Mouse (Mus musculus) limb, embryonic 15.5 days (tissue): ENCODE data around the gene Utp4. TPM values are rescaled to one million over a fixed set of nuclear protein-coding genes. Genes with fewer than 3 reads are reported as not detected.

Experiments
- ATAC-seq: fragments of 200-750 bp; cut with Nextera tagmentation; 2 replicates; pipeline ENCODE4 v1.8.0; 2017; ENCODE audit warnings: low read depth, moderate TSS enrichment; ENCODE audit not compliant: insufficient number of reproducible peaks, low FRiP score, low TSS enrichment
- H3K27ac ChIP-seq: fragments of 300-500 bp; sonication (generic); 2 replicates; pipeline ENCODE4 v1.5.1; 2015; ENCODE audit warnings: moderate library complexity, mild to moderate bottlenecking, inconsistent platforms
- H3K27me3 ChIP-seq: fragments of 300-500 bp; sonication (generic); 2 replicates; pipeline ENCODE4 v1.6.1; 2015; ENCODE audit warnings: inconsistent platforms
- H3K36me3 ChIP-seq: fragments of 300-500 bp; sonication (generic); 2 replicates; pipeline ENCODE4 v1.6.1; 2015; ENCODE audit warnings: inconsistent platforms
- H3K4me1 ChIP-seq: fragments of 300-500 bp; sonication (generic); 2 replicates; pipeline ENCODE4 v1.6.1; 2015; ENCODE audit warnings: inconsistent platforms
- H3K4me2 ChIP-seq: fragments of 300-500 bp; sonication (generic); 2 replicates; pipeline ENCODE4 v1.6.1; 2015; ENCODE audit warnings: mild to moderate bottlenecking, inconsistent platforms
- H3K4me3 ChIP-seq: fragments of 300-500 bp; sonication (generic); 2 replicates; pipeline ENCODE4 v1.5.1; 2015; ENCODE audit warnings: mild to moderate bottlenecking, inconsistent platforms
- H3K9ac ChIP-seq: fragments of 300-500 bp; sonication (generic); 2 replicates; pipeline ENCODE4 v1.6.1; 2015; ENCODE audit warnings: inconsistent platforms
- H3K9me3 ChIP-seq: fragments of 300-500 bp; sonication (generic); 2 replicates; pipeline ENCODE4 v1.6.1; 2016; ENCODE audit warnings: inconsistent platforms
- WGBS: fragments of 180-500 bp; shearing (Covaris S2); methylation state at CpG from one replicate; pipeline ENCODE4 v1.1.7; 2015; 5-methylcytosine and 5-hydroxymethylcytosine counted together
- polyA plus RNA-seq: library from polyadenylated mRNA; unstranded; fragments of >200 nt; fragmentation: Nextera tagmentation; extraction: Ambion mirVana; gene quantifications from 2 replicates; pipeline ENCODE4 v1.2.1, GENCODE M21; 2015

The Utp4 gene
- polyA plus RNA-seq, 1 experiment from 2014 or later, result 64.0 TPM

- Histone ChIP-seq H3K9me3 (no peaks in the 10 kb centered on the region), H3K27me3 (no peaks in the 10 kb centered on the region; the same call in 1 of the 2 replicates), H3K36me3 (no peaks in the 10 kb centered on the region), H3K9ac (no peak overlapping the region), H3K4me2 (peak overlapping the region; percentile 41), H3K4me3 (peak overlapping the region; percentile 21), H3K27ac (peak overlapping the region; percentile 57), H3K4me1 (peaks cover 37% of the 10 kb centered on the region)
- WGBS, result 5% methylated on average over 22 of the region's 22 CpGs
- ATAC-seq, result no peak
Measured at GRCm38 (mm10) chr8:106932376-106933065, 39.1 kb downstream of the Utp4 start.

- Histone ChIP-seq H3K4me2 (no peak overlapping the region), H3K4me3 (no peak overlapping the region), H3K27me3 (no peaks in the 10 kb centered on the region; the same call in 1 of the 2 replicates), H3K27ac (no peak overlapping the region), H3K9ac (no peak overlapping the region), H3K36me3 (no peaks in the 10 kb centered on the region), H3K9me3 (no peaks in the 10 kb centered on the region), H3K4me1 (peaks cover 46% of the 10 kb centered on the region)
- ATAC-seq, result no peak
- WGBS, result 83% methylated on average over 4 of the region's 4 CpGs
Measured at GRCm38 (mm10) chr8:106933506-106934143, 40.2 kb downstream of the Utp4 start.

- Histone ChIP-seq H3K27me3 (no peaks in the 10 kb centered on the region; the same call in 1 of the 2 replicates), H3K27ac (no peak overlapping the region), H3K36me3 (no peaks in the 10 kb centered on the region), H3K9me3 (no peaks in the 10 kb centered on the region), H3K4me2 (no peak overlapping the region), H3K4me3 (no peak overlapping the region), H3K4me1 (peaks cover 46% of the 10 kb centered on the region), H3K9ac (no peak overlapping the region)
- no peak for ATAC-seq
- WGBS, result 77% methylated on average over 16 of the region's 16 CpGs
Measured at GRCm38 (mm10) chr8:106934226-106934977, 41.0 kb downstream of the Utp4 start.

GRCm38 (mm10) chr8:106935324-106935869 is 42.0 kb downstream of the Utp4 start, which contains the start of gene Sntb2:
Gene Sntb2, plus strand, starts transcription at chr8:106935750.
- peak within 1 kb of the TSS; percentile 95 for H3K9ac ChIP-seq
- H3K4me2 ChIP-seq, result peak within 1 kb of the TSS; percentile 69
- H3K27me3 ChIP-seq, result no peaks in the 10 kb centered on the region; the same call in 1 of the 2 replicates
- peak; percentile 67 for ATAC-seq
- H3K4me1 ChIP-seq, result peaks cover 44% of the 10 kb centered on the region
- peak within 1 kb of the TSS; percentile 93 for H3K4me3 ChIP-seq
- under 1% methylated on average over 40 of the region's 41 CpGs for WGBS
- H3K9me3 ChIP-seq, result no peaks in the 10 kb centered on the region
- H3K36me3 ChIP-seq, result no peaks in the 10 kb centered on the region
- peak within 1 kb of the TSS; percentile 93 for H3K27ac ChIP-seq

- peak overlapping the region; percentile 93 for H3K4me3 ChIP-seq
- H3K36me3 ChIP-seq, result no peaks in the 10 kb centered on the region
- peak overlapping the region; percentile 69 for H3K4me2 ChIP-seq
- H3K27me3 ChIP-seq, result no peaks in the 10 kb centered on the region; the same call in 1 of the 2 replicates
- peak overlapping the region; percentile 95 for H3K9ac ChIP-seq
- no peaks in the 10 kb centered on the region for H3K9me3 ChIP-seq
- H3K27ac ChIP-seq, result peak overlapping the region; percentile 93
- peaks cover 44% of the 10 kb centered on the region for H3K4me1 ChIP-seq
- ATAC-seq, result peak; percentile 69
- under 1% methylated on average over 75 of the region's 76 CpGs for WGBS
Measured at GRCm38 (mm10) chr8:106935899-106936477, 42.6 kb downstream of the Utp4 start.

GRCm38 (mm10) chr8:106936478-106937051 is 43.1 kb downstream of the Utp4 start:
- peak overlapping the region; percentile 69 for H3K4me2 ChIP-seq
- H3K4me1 ChIP-seq, result peaks cover 40% of the 10 kb centered on the region
- H3K4me3 ChIP-seq, result peak overlapping the region; percentile 93
- H3K9ac ChIP-seq, result peak overlapping the region; percentile 95
- H3K9me3 ChIP-seq, result no peaks in the 10 kb centered on the region
- no peak; the same call in 1 of the 2 replicates for ATAC-seq
- WGBS, result under 1% methylated on average over 26 of the region's 26 CpGs
- no peaks in the 10 kb centered on the region for H3K36me3 ChIP-seq
- H3K27me3 ChIP-seq, result no peaks in the 10 kb centered on the region; the same call in 1 of the 2 replicates
- peak overlapping the region; percentile 93 for H3K27ac ChIP-seq

- Histone ChIP-seq H3K4me3 (peak overlapping the region; percentile 93), H3K4me2 (peak overlapping the region; percentile 69), H3K36me3 (no peaks in the 10 kb centered on the region), H3K9ac (peak overlapping the region; percentile 95), H3K9me3 (no peaks in the 10 kb centered on the region), H3K27ac (peak overlapping the region; percentile 93), H3K4me1 (peaks cover 34% of the 10 kb centered on the region), H3K27me3 (no peaks in the 10 kb centered on the region; the same call in 1 of the 2 replicates)
- no peak for ATAC-seq
- 18% methylated on average over 14 of the region's 14 CpGs for WGBS
Measured at GRCm38 (mm10) chr8:106937081-106937800, 43.8 kb downstream of the Utp4 start.

GRCm38 (mm10) chr8:106941806-106942205 is 48.4 kb downstream of the Utp4 start:
- ATAC-seq, result no peak
- Histone ChIP-seq H3K27ac (no peak overlapping the region), H3K36me3 (no peaks in the 10 kb centered on the region), H3K9me3 (no peaks in the 10 kb centered on the region), H3K4me1 (peaks cover 34% of the 10 kb centered on the region), H3K27me3 (no peaks in the 10 kb centered on the region), H3K4me3 (no peak overlapping the region), H3K9ac (no peak overlapping the region), H3K4me2 (no peak overlapping the region)
- WGBS, result 88% methylated on average over 3 of the region's 3 CpGs

GRCm38 (mm10) chr8:106943874-106944418 is 50.5 kb downstream of the Utp4 start:
- no peak for ATAC-seq
- Histone ChIP-seq H3K4me1 (peaks cover 18% of the 10 kb centered on the region), H3K27ac (peak overlapping the region; percentile 48; the same call in 1 of the 2 replicates), H3K4me3 (no peak overlapping the region), H3K27me3 (no peaks in the 10 kb centered on the region), H3K9me3 (no peaks in the 10 kb centered on the region), H3K36me3 (no peaks in the 10 kb centered on the region), H3K9ac (no peak overlapping the region), H3K4me2 (no peak overlapping the region)
- WGBS, result 81% methylated on average over 3 of the region's 3 CpGs

- WGBS, result 44% methylated on average over 3 of the region's 3 CpGs
Measured at GRCm38 (mm10) chr8:106944756-106945155, 51.3 kb downstream of the Utp4 start.

More at GRCm38 (mm10) chr8:106944756-106945155, 51.3 kb downstream of the Utp4 start:
- ATAC-seq, result no peak
- Histone ChIP-seq H3K9me3 (no peaks in the 10 kb centered on the region), H3K4me2 (no peak overlapping the region), H3K36me3 (no peaks in the 10 kb centered on the region), H3K27me3 (no peaks in the 10 kb centered on the region), H3K9ac (no peak overlapping the region), H3K4me1 (peaks cover 14% of the 10 kb centered on the region), H3K4me3 (no peak overlapping the region), H3K27ac (peak overlapping the region; percentile 48; the same call in 1 of the 2 replicates)
